In the genomic region with DNA sequence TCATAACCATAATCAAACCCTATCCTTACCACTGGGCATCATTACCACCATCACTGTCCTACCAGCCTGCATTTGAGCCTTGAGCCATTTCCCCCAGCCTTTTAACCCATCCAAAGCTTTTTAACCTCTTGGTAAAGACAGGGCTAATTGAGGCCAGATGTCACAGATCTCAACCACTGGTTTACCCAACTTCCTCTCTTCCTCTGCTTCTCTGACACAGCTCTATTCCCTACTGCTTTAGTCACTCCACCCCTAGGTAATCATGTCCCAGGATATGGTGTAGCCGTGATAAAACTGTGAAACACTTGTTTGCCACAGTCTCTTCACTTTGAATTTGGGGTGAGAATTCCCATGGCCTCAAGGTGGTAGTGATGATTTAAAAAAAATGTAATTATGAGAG, we compare ENCODE assay signal across 25 mouse cellular contexts.
DNase-seq lines count a peak whose midpoint lies in the region; ATAC-seq and TF ChIP-seq lines count a peak whose summit lies in the region.
"Had no signal": no experiment of that assay in that cellular context is flagged by ENCODE, and none has a peak within 500 bp of the region (broad histone marks: within the 10 kb centered on the region; RNA-seq: fewer than 3 reads in every experiment).

No protein-coding gene starts in this region.

- H3K27ac ChIP-seq in forebrain, embryonic 15.5 days (replicated peaks): peak overlapping the region; percentile 70
- H3K27ac ChIP-seq in forebrain, embryonic 13.5 days: no peak overlapping the region
- H3K27ac ChIP-seq in midbrain, postnatal 0 days (ENCODE audit: low read depth, low read length): no peak overlapping the region
- no peak overlapping the region for H3K27ac ChIP-seq in midbrain, embryonic 10.5 days (replicated peaks)
- H3K27ac ChIP-seq in kidney, embryonic 16.5 days (ENCODE audit: low read length): no peak overlapping the region
- H3K27ac ChIP-seq: embryonic facial prominence, embryonic 15.5 days; gastrocnemius, adult 2 months; heart, embryonic 15.5 days; hindbrain, embryonic 15.5 days had no signal

- WGBS in forebrain, embryonic 15.5 days: 78% methylated on average over 1 of the region's 1 CpGs
- WGBS in forebrain, embryonic 13.5 days: 85% methylated on average over 1 of the region's 1 CpGs
- 87% methylated on average over 1 of the region's 1 CpGs for WGBS in midbrain, postnatal 0 days
- 72% methylated on average over 1 of the region's 1 CpGs for whole genome bisulfite sequencing in midbrain, embryonic 10.5 days
- 79% methylated on average over 1 of the region's 1 CpGs for WGBS in kidney, embryonic 16.5 days

- no peak for ATAC-seq in forebrain, embryonic 15.5 days (replicated peaks)
- no peak for ATAC-seq in forebrain, embryonic 13.5 days
- no peak for ATAC-seq in midbrain, postnatal 0 days (ENCODE audit: low FRiP score)
- 0 out of 2 replicates have a peak, but pooled peaks have one; percentile 40 for ATAC-seq in megakaryocyte, adult 5-6 weeks (ENCODE audit: poor library complexity, severe bottlenecking)
- ATAC-seq in kidney, embryonic 16.5 days (ENCODE audit: low FRiP score, low TSS enrichment): no peak
- ATAC-seq: CD4-positive, CD25-positive, alpha-beta regulatory T cell, adult 4 months; intestine, embryonic 16.5 days had no signal

- H3K36me3 ChIP-seq in forebrain, embryonic 15.5 days: no peaks in the 10 kb centered on the region
- no peaks in the 10 kb centered on the region for H3K36me3 ChIP-seq in forebrain, embryonic 13.5 days (ENCODE audit: poor library complexity, severe bottlenecking)
- H3K36me3 ChIP-seq in midbrain, postnatal 0 days (ENCODE audit: insufficient read depth, low read length): no peaks in the 10 kb centered on the region
- H3K36me3 ChIP-seq in midbrain, embryonic 10.5 days: no peaks in the 10 kb centered on the region
- no peaks in the 10 kb centered on the region for H3K36me3 ChIP-seq in kidney, embryonic 16.5 days (ENCODE audit: insufficient read depth, low read length)
- H3K36me3 ChIP-seq: embryonic facial prominence, embryonic 15.5 days; G1E; heart, embryonic 15.5 days; hindbrain, embryonic 15.5 days had no signal

- H3K9ac ChIP-seq in forebrain, embryonic 15.5 days (replicated peaks): no peak overlapping the region
- no peak overlapping the region for H3K9ac ChIP-seq in forebrain, embryonic 13.5 days
- no peak overlapping the region for H3K9ac ChIP-seq in midbrain, postnatal 0 days (replicated peaks; ENCODE audit: low read length, poor library complexity, severe bottlenecking)
- H3K9ac ChIP-seq in kidney, embryonic 16.5 days (replicated peaks; ENCODE audit: low read length): no peak overlapping the region
- H3K9ac ChIP-seq: embryonic facial prominence, embryonic 15.5 days; heart, embryonic 15.5 days; hindbrain, embryonic 15.5 days had no signal

- no peaks in the 10 kb centered on the region for H3K4me1 ChIP-seq in forebrain, embryonic 15.5 days
- H3K4me1 ChIP-seq in forebrain, embryonic 13.5 days: no peaks in the 10 kb centered on the region
- H3K4me1 ChIP-seq in midbrain, postnatal 0 days (ENCODE audit: insufficient read depth, low read length): no peaks in the 10 kb centered on the region
- H3K4me1 ChIP-seq in midbrain, embryonic 10.5 days: peaks cover 6% of the 10 kb centered on the region; the same call in 1 of the 2 replicates
- no peaks in the 10 kb centered on the region for H3K4me1 ChIP-seq in kidney, embryonic 16.5 days (ENCODE audit: insufficient read depth, low read length)
- H3K4me1 ChIP-seq: embryonic facial prominence, embryonic 15.5 days; heart, embryonic 15.5 days; hindbrain, embryonic 15.5 days had no signal

- H3K9me3 ChIP-seq in forebrain, embryonic 15.5 days: no peaks in the 10 kb centered on the region
- H3K9me3 ChIP-seq in forebrain, embryonic 13.5 days (replicated peaks): no peaks in the 10 kb centered on the region
- H3K9me3 ChIP-seq in midbrain, postnatal 0 days (ENCODE audit: low read length): no peaks in the 10 kb centered on the region
- H3K9me3 ChIP-seq in midbrain, embryonic 10.5 days (replicated peaks): no peaks in the 10 kb centered on the region
- H3K9me3 ChIP-seq in kidney, embryonic 16.5 days (ENCODE audit: low read length): no peaks in the 10 kb centered on the region
- H3K9me3 ChIP-seq: embryonic facial prominence, embryonic 15.5 days; G1E; heart, embryonic 15.5 days; hindbrain, embryonic 15.5 days had no signal

- no peak overlapping the region for H3K4me3 ChIP-seq in forebrain, embryonic 15.5 days
- H3K4me3 ChIP-seq in forebrain, embryonic 13.5 days: no peak overlapping the region
- no peak overlapping the region for H3K4me3 ChIP-seq in midbrain, postnatal 0 days (ENCODE audit: low read depth, low read length)
- H3K4me3 ChIP-seq in midbrain, embryonic 10.5 days: no peak overlapping the region
- no peak overlapping the region for H3K4me3 ChIP-seq in kidney, embryonic 16.5 days (ENCODE audit: low read length)
- H3K4me3 ChIP-seq: embryonic facial prominence, embryonic 15.5 days; erythroblast, embryonic 14.5 days; gastrocnemius, adult 2 months; heart, embryonic 15.5 days; hindbrain, embryonic 15.5 days had no signal

- peak; percentile 18; the same call in 1 of the 2 replicates for TF ChIP-seq CTCF in midbrain, postnatal 0 days (IDR thresholded peaks at IDR 0.05)

- no peaks in the 10 kb centered on the region for H3K27me3 ChIP-seq in forebrain, embryonic 15.5 days
- H3K27me3 ChIP-seq in forebrain, embryonic 13.5 days: no peaks in the 10 kb centered on the region
- H3K27me3 ChIP-seq in midbrain, postnatal 0 days (ENCODE audit: insufficient read depth, low read length): no peaks in the 10 kb centered on the region
- no peaks in the 10 kb centered on the region for H3K27me3 ChIP-seq in midbrain, embryonic 10.5 days (ENCODE audit: low read depth, poor library complexity, severe bottlenecking)
- H3K27me3 ChIP-seq in kidney, embryonic 16.5 days (ENCODE audit: insufficient read depth, low read length): no peaks in the 10 kb centered on the region
- H3K27me3 ChIP-seq: embryonic facial prominence, embryonic 15.5 days; heart, embryonic 15.5 days; hindbrain, embryonic 15.5 days had no signal

- H3K4me2 ChIP-seq in forebrain, embryonic 15.5 days (replicated peaks): no peak overlapping the region
- no peak overlapping the region for H3K4me2 ChIP-seq in forebrain, embryonic 13.5 days
- no peak overlapping the region for H3K4me2 ChIP-seq in midbrain, postnatal 0 days (ENCODE audit: low read depth, low read length, poor library complexity, severe bottlenecking)
- no peak overlapping the region for H3K4me2 ChIP-seq in kidney, embryonic 16.5 days (replicated peaks; ENCODE audit: low read depth, low read length)
- H3K4me2 ChIP-seq: embryonic facial prominence, embryonic 15.5 days; heart, embryonic 11.5 days; heart, embryonic 15.5 days; hindbrain, embryonic 15.5 days had no signal

- no peak for DNase-seq in midbrain, postnatal 0 days (ENCODE audit: low spot score)
- DNase-seq in midbrain, embryonic 10.5 days (ENCODE audit: low spot score): no peak
- DNase-seq in liver: no peak
- DNase-seq: adrenal gland, postnatal 10 days; B cell, adult 2 months; cerebellum, adult 11-12 months; cerebellum, adult 9-10 months; cerebellum, postnatal 25 days; gastrocnemius, adult 2 months; gastrocnemius, postnatal 25 days; heart, adult 18-20 months; heart, postnatal 36 days; kidney, adult 2 months had no signal
